Mouse (Mus musculus): ENCODE results near the gene Rbm34. TPM values are rescaled to one million over a fixed set of nuclear protein-coding genes. Genes with fewer than 3 reads are reported as not detected.

Rbm34 gene
- polyA plus RNA-seq, 1 experiment from 2014 or later, result 16.5 TPM

DNA sequence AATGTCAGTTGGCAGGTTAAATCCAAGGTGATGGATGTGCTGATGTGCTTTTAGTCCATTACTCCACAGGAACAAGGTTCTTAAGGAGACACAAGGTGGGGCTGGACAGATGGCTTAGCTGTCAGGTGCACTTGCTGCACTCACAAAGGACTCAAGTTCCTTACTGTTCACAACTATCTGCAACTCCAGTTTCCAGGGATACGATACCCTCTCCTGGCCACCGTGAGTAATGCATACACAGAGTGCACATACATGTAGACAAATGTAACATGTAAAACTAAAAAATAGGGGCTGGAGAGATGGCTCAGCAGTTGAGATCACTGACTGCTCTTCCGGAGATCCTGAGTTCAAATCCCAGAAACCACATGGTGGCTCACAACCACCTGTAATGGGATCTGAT, 65.5 kb downstream of the Rbm34 start:
- WGBS (ENCODE audit: insufficient replicate concordance), result 80% methylated on average over 3 of the region's 3 CpGs
- Histone ChIP-seq H3K9me3 (replicated peaks) (no peaks in the 10 kb centered on the region), H3K27me3 (no peaks in the 10 kb centered on the region), H3K36me3 (no peaks in the 10 kb centered on the region), H3K27ac (no peak overlapping the region), H3K4me2 (no peak overlapping the region), H3K9ac (no peak overlapping the region), H3K4me1 (replicated peaks) (peaks cover 25% of the 10 kb centered on the region), H3K4me3 (replicated peaks) (no peak overlapping the region)
- ATAC-seq (ENCODE audit: low read depth) (no peak), DNase-seq (no peak)

DNA sequence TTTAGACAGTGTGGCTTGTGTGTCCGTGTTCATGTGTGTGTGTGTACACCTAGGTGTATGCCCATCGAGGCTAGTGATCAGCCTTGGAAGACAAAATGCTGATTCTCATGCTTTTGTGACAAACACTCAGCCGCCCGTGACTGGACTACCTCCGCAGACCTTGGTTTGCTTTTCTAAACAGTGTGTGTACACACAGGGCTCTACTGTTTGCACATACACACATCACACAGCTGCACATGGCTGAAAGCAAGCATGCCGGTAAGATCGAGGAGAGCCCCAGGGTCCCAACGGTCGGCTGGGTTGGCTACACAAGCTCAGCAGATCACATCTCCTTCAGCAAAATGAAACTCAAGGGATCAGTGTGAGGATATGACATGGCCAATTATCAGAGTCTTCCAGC, 66.9 kb downstream of the Rbm34 start:
- no peak overlapping the region for H3K9ac ChIP-seq
- ATAC-seq (ENCODE audit: low read depth) (peak; percentile 18; the same call in 1 of the 2 replicates), DNase-seq (no peak)
- H3K4me1 ChIP-seq (replicated peaks), result peaks cover 31% of the 10 kb centered on the region
- no peak overlapping the region for H3K4me2 ChIP-seq
- no peak overlapping the region for H3K27ac ChIP-seq
- WGBS (ENCODE audit: insufficient replicate concordance), result 64% methylated on average over 9 of the region's 9 CpGs
- no peaks in the 10 kb centered on the region for H3K9me3 ChIP-seq (replicated peaks)
- no peaks in the 10 kb centered on the region for H3K36me3 ChIP-seq
- H3K27me3 ChIP-seq, result no peaks in the 10 kb centered on the region
- no peak overlapping the region for H3K4me3 ChIP-seq (replicated peaks)

DNA sequence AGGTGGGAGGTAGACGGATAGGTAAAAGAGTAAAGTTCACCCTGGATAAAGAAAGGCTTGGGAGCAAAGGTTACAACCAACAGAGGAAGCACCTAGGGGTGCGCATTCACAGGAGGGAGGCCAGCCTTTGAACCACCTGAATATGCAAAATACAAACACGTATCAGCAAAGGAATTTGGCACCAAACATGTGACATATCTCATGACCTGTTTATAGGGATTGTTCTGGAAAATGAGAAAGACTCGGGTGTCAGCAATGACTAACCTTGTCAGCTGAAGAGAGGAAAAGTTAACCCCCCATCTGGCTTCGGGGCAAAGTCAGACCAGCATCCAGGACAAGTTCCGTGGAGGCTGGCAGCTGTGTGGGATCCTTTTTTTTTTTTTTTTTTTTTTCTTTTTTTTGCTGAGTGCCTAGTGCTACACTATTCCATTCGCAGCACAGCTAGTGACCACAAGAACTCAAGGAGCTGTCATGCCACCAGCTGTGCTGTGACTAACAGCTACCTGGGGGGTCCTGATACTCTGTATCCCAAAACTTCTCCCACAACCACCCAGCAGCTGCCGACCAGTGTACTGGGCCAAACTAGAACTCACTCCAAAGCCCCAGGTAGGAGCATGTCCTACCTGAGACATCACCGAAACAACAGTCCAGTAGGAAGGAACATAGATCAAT, 67.5 kb downstream of the Rbm34 start:
- Histone ChIP-seq H3K4me2 (no peak overlapping the region), H3K9me3 (replicated peaks) (no peaks in the 10 kb centered on the region), H3K36me3 (no peaks in the 10 kb centered on the region), H3K4me3 (replicated peaks) (no peak overlapping the region), H3K4me1 (replicated peaks) (peaks cover 31% of the 10 kb centered on the region), H3K27ac (no peak overlapping the region), H3K27me3 (no peaks in the 10 kb centered on the region), H3K9ac (no peak overlapping the region)
- no peak for ATAC-seq (ENCODE audit: low read depth)
- DNase-seq, result no peak
- 49% methylated on average over 9 of the region's 9 CpGs for WGBS (ENCODE audit: insufficient replicate concordance)

DNA sequence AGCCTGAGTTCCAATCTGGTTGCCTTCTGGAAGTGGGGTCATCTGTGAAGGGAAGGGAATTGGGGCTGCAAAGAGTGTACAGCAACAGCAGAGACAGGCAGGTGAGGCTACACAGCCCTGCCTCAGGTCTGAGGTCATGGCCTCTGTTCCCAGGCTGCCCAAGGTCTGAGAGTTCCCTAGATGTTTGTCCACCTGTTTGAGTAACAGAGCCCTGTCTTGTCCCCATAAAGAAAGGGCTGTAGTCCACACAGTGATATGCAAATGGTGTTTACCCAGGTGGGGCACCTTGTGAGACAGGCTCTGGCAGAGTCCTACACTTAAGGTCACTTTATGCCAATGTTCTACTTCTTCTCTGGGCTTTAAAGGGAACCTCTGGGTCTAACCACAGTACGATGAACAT, 69.3 kb downstream of the Rbm34 start:
- 33% methylated on average over 1 of the region's 1 CpGs for WGBS (ENCODE audit: insufficient replicate concordance)
- no peak overlapping the region for H3K27ac ChIP-seq
- peaks cover 31% of the 10 kb centered on the region for H3K4me1 ChIP-seq (replicated peaks)
- no peaks in the 10 kb centered on the region for H3K27me3 ChIP-seq
- no peak for ATAC-seq (ENCODE audit: low read depth)
- no peak for DNase-seq
- no peak overlapping the region for H3K4me2 ChIP-seq
- H3K9me3 ChIP-seq (replicated peaks), result no peaks in the 10 kb centered on the region
- H3K36me3 ChIP-seq, result no peaks in the 10 kb centered on the region
- no peak overlapping the region for H3K4me3 ChIP-seq (replicated peaks)
- H3K9ac ChIP-seq, result no peak overlapping the region

DNA sequence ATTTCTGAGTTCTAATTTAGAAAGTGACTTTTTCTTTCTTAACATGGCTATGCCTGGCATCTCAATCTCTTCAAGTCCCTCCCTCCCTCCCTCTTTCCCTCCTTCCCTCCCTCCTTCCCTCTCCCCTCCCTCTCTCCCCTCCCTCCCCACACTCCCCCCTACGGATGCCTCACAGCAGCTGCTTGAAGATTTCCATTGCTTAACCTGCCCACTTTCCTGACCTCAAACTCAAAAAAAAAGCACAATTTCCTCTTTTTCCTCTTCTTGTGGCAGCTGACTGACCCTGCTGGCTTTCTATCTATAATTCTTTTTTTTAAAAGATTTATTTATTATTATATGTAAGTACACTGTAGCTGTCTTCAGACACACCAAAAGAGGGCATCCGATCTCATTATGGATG, 69.8 kb downstream of the Rbm34 start:
- Histone ChIP-seq H3K27me3 (no peaks in the 10 kb centered on the region), H3K4me1 (replicated peaks) (peaks cover 31% of the 10 kb centered on the region), H3K36me3 (no peaks in the 10 kb centered on the region), H3K9ac (no peak overlapping the region), H3K27ac (no peak overlapping the region), H3K4me2 (no peak overlapping the region), H3K9me3 (replicated peaks) (no peaks in the 10 kb centered on the region), H3K4me3 (replicated peaks) (no peak overlapping the region)
- no peak for ATAC-seq (ENCODE audit: low read depth)
- 40% methylated on average over 2 of the region's 2 CpGs for WGBS (ENCODE audit: insufficient replicate concordance)
- DNase-seq, result no peak

Other genes with a start within 250 kb of the Rbm34 start
- 202 and 204 TPM in 2 replicates for gene Tomm20, start 25.2 kb downstream of the Rbm34 start, polyA plus RNA-seq (2015; fragmentation: Nextera tagmentation; extraction: Ambion mirVana)
- 5.4 and 5.6 TPM in 2 replicates for gene Pard3, start 92.8 kb upstream of the Rbm34 start, polyA plus RNA-seq (2015; fragmentation: Nextera tagmentation; extraction: Ambion mirVana)